15 mouse cellular contexts compared by ENCODE assay signal in genomic region chr9:109968351-109969116, GRCm38 (mm10). TPM values are rescaled to one million over a fixed set of nuclear protein-coding genes. Genes with fewer than 3 reads are reported as not detected.
DNase-seq lines count a peak whose midpoint lies in the region; ATAC-seq and TF ChIP-seq lines count a peak whose summit lies in the region.
"Had no signal": no experiment of that assay in that cellular context is flagged by ENCODE, and none has a peak within 500 bp of the region (broad histone marks: within the 10 kb centered on the region; RNA-seq: fewer than 3 reads in every experiment).

No protein-coding gene starts in this region.

- no peaks in the 10 kb centered on the region for H3K27me3 ChIP-seq in neural tube, embryonic 15.5 days (replicated peaks)

- H3K36me3 ChIP-seq in neural tube, embryonic 15.5 days: no peaks in the 10 kb centered on the region

- no peak for TF ChIP-seq POLR2A in cortical plate, adult 2 months (IDR thresholded peaks at IDR 0.05; ENCODE audit: extremely low read depth, insufficient read depth, low read length)

- H3K27ac ChIP-seq in neural tube, embryonic 15.5 days (replicated peaks): 0 out of 2 replicates have a peak overlapping the region, but pooled peaks have one; percentile 2
- H3K27ac ChIP-seq in cortical plate, adult 2 months (ENCODE audit: insufficient read depth, low read length): peak overlapping the region; percentile 83

- no peak for ATAC-seq in neural tube, embryonic 15.5 days (ENCODE audit: low FRiP score)
- ATAC-seq in erythroid progenitor cell, adult 5-6 weeks (replicated peaks; ENCODE audit: low FRiP score, poor library complexity, severe bottlenecking): no peak

- no peak for TF ChIP-seq CTCF in cortical plate, adult 2 months (IDR thresholded peaks at IDR 0.05; ENCODE audit: extremely low read depth, insufficient read depth, low read length)

- intact Hi-C loops in gastrocnemius, postnatal 14 days (cut with DNase I; ENCODE audit: low total_unique reads): no loop called here

- DNase-seq in heart, adult 11 months: peak; percentile 68
- no peak for DNase-seq in heart, adult 9 months (ENCODE audit: low spot score in 2 of 2)
- DNase-seq in neural tube, embryonic 10.5 days (ENCODE audit: extremely low spot score, low spot score): no peak
- DNase-seq in cerebellum, adult 11 months: no peak
- DNase-seq in gastrocnemius, postnatal 14 days: no peak
- DNase-seq: adrenal gland, postnatal 14 days; cerebellum, postnatal 36 days; heart, postnatal 36 days; kidney, postnatal 10 days; left cerebral cortex, postnatal 4 days; right cerebral cortex, postnatal 4 days; thymus, adult 18-20 months had no signal

- H3K9me3 ChIP-seq in neural tube, embryonic 15.5 days (replicated peaks): no peaks in the 10 kb centered on the region

- H3K4me1 ChIP-seq in neural tube, embryonic 15.5 days: 0 out of 2 replicates have a peak, but pooled peaks cover 4% of the 10 kb centered on the region
- no peaks in the 10 kb centered on the region for H3K4me1 ChIP-seq in cortical plate, adult 2 months (ENCODE audit: control insufficient read depth, insufficient read depth, low read length)

- no peak overlapping the region for H3K4me3 ChIP-seq in neural tube, embryonic 15.5 days (replicated peaks)
- H3K4me3 ChIP-seq in cortical plate, adult 2 months (ENCODE audit: insufficient read depth, low read length): no peak overlapping the region

- no peak overlapping the region for H3K9ac ChIP-seq in neural tube, embryonic 15.5 days (replicated peaks)

- no peak overlapping the region for H3K4me2 ChIP-seq in neural tube, embryonic 15.5 days

- 73% methylated on average over 4 of the region's 4 CpGs for WGBS in neural tube, embryonic 15.5 days

RNA-seq across cellular contexts. Expression of gene Map4, which starts 37.3 kb away (rescaled TPM):
- polyA plus RNA-seq in neural tube, embryonic 15.5 days (2015; fragmentation: Nextera tagmentation; extraction: Ambion mirVana): 169 and 180 TPM in 2 replicates
- polyA plus RNA-seq in cortical plate, adult 2 months (2012; rRNA removed): 337 and 346 TPM in 2 replicates
- 9.4 and 31.0 TPM in 2 replicates for total RNA-seq in erythroid progenitor cell, adult 5-6 weeks (2015; ENCODE audit: low replicate concordance)
- 4.1 and 5.6 TPM in 2 replicates for total RNA-seq in erythroid progenitor cell, adult 5-6 weeks (2017; ENCODE audit: low replicate concordance)
- total RNA-seq in gastrocnemius, postnatal 14 days (2021): 100 to 1,000 TPM; 451 to 486 TPM

Comparison
In these comparisons a context has a peak if more than half of its experiments do, and no peak if none do; other contexts are left out.
1. RNA of gene Map4, which starts 37.3 kb away (total RNA-seq): 451 to 486 TPM in gastrocnemius, postnatal 14 days; 4.1 to 31.0 TPM in erythroid progenitor cell, adult 5-6 weeks; every median in the first group is over 10 times any median in the second.